In genomic region chr3:31374061-31374460, GRCm38 (mm10) we compare ENCODE assay signal across 12 mouse cellular contexts.
"Had no signal": no experiment of that assay in that cellular context is flagged by ENCODE, and none has a peak within 500 bp of the region (broad histone marks: within the 10 kb centered on the region; RNA-seq: fewer than 3 reads in every experiment).

No protein-coding gene starts in this region.

- DNase-seq: retina, postnatal 1 day; right cerebral cortex, adult 18-20 months; right cerebral cortex, postnatal 14 days; right cerebral cortex, postnatal 25 days; right cerebral cortex, postnatal 4 days; spleen, adult 18-20 months; thymus, adult 18-20 months; thymus, adult 2 months; thymus, postnatal 14 days; thymus, postnatal 25 days; thymus, postnatal 36 days; thymus, postnatal 4 days had no signal
